Mouse (Mus musculus) E14TG2a.4 (cell line): ENCODE measurements around the gene Zfp830.

Source experiments
- H3K27me3 ChIP-seq: 2 replicates; pipeline ENCODE4 v1.6.1; 2014; ENCODE audit warnings: low read length, control low read depth; ENCODE audit not compliant: insufficient read depth
- H3K36me3 ChIP-seq: 2 replicates; pipeline ENCODE4 v1.6.1; 2014; ENCODE audit warnings: low read length, control low read depth; ENCODE audit not compliant: insufficient read depth
- H3K4me1 ChIP-seq: replicated peaks from 2 replicates; pipeline ENCODE4 v1.6.1; 2014; ENCODE audit warnings: low read depth, low read length, control low read depth
- H3K4me3 ChIP-seq: replicated peaks from 2 replicates; pipeline ENCODE4 v1.5.1; 2014; ENCODE audit warnings: mild to moderate bottlenecking, low read length
- H3K9me3 ChIP-seq: 2 replicates; pipeline ENCODE4 v1.6.1; 2014; ENCODE audit warnings: low read length, control low read depth
- CTCF ChIP-seq: conservative IDR thresholded peaks from 2 replicates; pipeline ENCODE4 v1.5.1; 2014; ENCODE audit warnings: low read length
- NANOG ChIP-seq: IDR thresholded peaks from 2 replicates; pipeline ENCODE4 v1.6.1; 2014; ENCODE audit warnings: borderline replicate concordance, low read length, mixed read lengths
- POU5F1 ChIP-seq: IDR thresholded peaks from 2 replicates; pipeline ENCODE4 v1.6.1; 2014; ENCODE audit warnings: low read length, borderline replicate concordance

Zfp830 gene

GRCm38 (mm10) chr11:82806656-82807055 is 42.5 kb downstream of the Zfp830 start:
- H3K4me1 ChIP-seq: peaks cover 16% of the 10 kb centered on the region
- no peak overlapping the region for H3K4me3 ChIP-seq
- no peaks in the 10 kb centered on the region for H3K27me3 ChIP-seq
- H3K36me3 ChIP-seq: peaks cover 81% of the 10 kb centered on the region
- H3K9me3 ChIP-seq: no peaks in the 10 kb centered on the region
- TF ChIP-seq NANOG (no peak), POU5F1 (no peak), CTCF (no peak)

DNA sequence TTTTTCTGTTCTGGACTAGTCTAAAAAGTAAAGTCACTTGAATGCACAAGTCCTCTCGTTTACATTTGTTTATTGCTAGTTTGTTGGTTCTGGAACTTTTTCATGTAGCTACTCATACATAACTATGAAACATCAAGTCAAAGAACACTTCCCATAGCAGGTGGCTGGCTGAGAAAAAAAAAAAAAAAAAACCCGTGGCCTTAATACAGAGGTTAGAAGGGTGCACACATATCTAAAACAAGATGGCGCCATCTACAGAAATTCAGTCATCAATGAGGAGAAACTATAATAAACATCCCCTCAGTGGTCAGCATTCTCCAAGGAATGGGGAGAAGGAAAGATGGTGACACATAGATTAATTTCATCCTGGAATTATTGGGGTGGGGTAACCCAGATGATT is 43.2 kb downstream of the Zfp830 start:
- H3K36me3 ChIP-seq: peaks cover 79% of the 10 kb centered on the region
- H3K27me3 ChIP-seq: no peaks in the 10 kb centered on the region
- peaks cover 20% of the 10 kb centered on the region for H3K4me1 ChIP-seq
- no peaks in the 10 kb centered on the region for H3K9me3 ChIP-seq
- TF ChIP-seq CTCF: no peak
- TF ChIP-seq NANOG: no peak
- no peak for TF ChIP-seq POU5F1
- H3K4me3 ChIP-seq: no peak overlapping the region

DNA sequence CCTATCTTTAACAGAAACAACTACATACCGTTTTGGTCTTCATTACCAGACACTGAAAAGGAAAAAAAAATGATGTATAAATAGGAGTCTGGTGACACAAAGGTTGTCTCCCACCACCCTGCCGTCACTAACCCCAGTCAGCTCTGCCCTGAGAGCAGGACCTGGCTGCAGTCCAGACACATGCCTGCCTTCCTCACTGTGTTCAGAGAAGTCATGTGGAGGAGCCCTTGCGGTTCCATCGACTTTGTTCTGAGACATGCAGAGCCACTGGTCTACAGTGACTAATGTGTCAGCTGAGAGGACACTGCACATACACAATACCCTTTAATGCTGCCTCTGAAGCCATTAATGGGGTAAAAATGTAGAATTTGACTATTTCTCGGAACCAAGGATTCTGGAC is 44.3 kb downstream of the Zfp830 start:
- peaks cover 71% of the 10 kb centered on the region for H3K36me3 ChIP-seq
- no peak for TF ChIP-seq NANOG
- no peak for TF ChIP-seq CTCF
- TF ChIP-seq POU5F1: no peak
- H3K9me3 ChIP-seq: no peaks in the 10 kb centered on the region
- H3K4me1 ChIP-seq: peaks cover 31% of the 10 kb centered on the region
- no peaks in the 10 kb centered on the region for H3K27me3 ChIP-seq
- no peak overlapping the region for H3K4me3 ChIP-seq
